Mouse (Mus musculus): ENCODE measurements around the gene Twf2. TPM values are rescaled to one million over a fixed set of nuclear protein-coding genes. Genes with fewer than 3 reads are reported as not detected.

Gene Twf2
- polyA plus RNA-seq, 2 experiments, result 14.9 to 18.7 TPM

GRCm38 (mm10) chr9:106191355-106191754 is 11.6 kb upstream of the Twf2 start:
- TF ChIP-seq EP300 (IDR thresholded peaks at IDR 0.05; ENCODE audit: low read depth) (no peak), CTCF (IDR thresholded peaks at IDR 0.05; ENCODE audit: low read depth) (no peak)

GRCm38 (mm10) chr9:106192024-106192423 is 10.9 kb upstream of the Twf2 start:
- Histone ChIP-seq H3K4me1 (replicated peaks; ENCODE audit: control insufficient read depth in 2 of 2, insufficient read depth in 2 of 2, low read length in 1 of 2) (no peaks in the 10 kb centered on the region), H3K27ac (no peak overlapping the region), H3K9me3 (ENCODE audit: control insufficient read depth, low read length) (no peaks in the 10 kb centered on the region), H3K27me3 (ENCODE audit: control insufficient read depth, insufficient read depth, low read length) (no peaks in the 10 kb centered on the region), H3K36me3 (replicated peaks; ENCODE audit: control insufficient read depth, insufficient read depth, low read depth) (peaks cover 55% of the 10 kb centered on the region), H3K4me2 (ENCODE audit: low read depth) (no peak overlapping the region), H3K9ac (replicated peaks) (no peak overlapping the region), H3K4me3 (ENCODE audit: insufficient read depth in 1 of 2, low read depth in 2 of 2, low read length in 2 of 2) (no peak overlapping the region)
- 82% methylated on average over 8 of the region's 8 CpGs for WGBS (ENCODE audit: insufficient replicate concordance)
- DNase-seq (ENCODE audit: low read depth in 3 of 3, low spot score in 3 of 3), result no peak
- ATAC-seq (ENCODE audit: insufficient read depth), result no peak
- TF ChIP-seq EP300 (IDR thresholded peaks at IDR 0.05; ENCODE audit: low read depth) (no peak), CTCF (IDR thresholded peaks at IDR 0.05; ENCODE audit: low read depth) (no peak)

More at GRCm38 (mm10) chr9:106191355-106191754, 11.6 kb upstream of the Twf2 start:
- DNase-seq (ENCODE audit: low read depth in 3 of 3, low spot score in 3 of 3) (no peak), ATAC-seq (ENCODE audit: insufficient read depth) (no peak)
- Histone ChIP-seq H3K9me3 (ENCODE audit: control insufficient read depth, low read length) (no peaks in the 10 kb centered on the region), H3K36me3 (replicated peaks; ENCODE audit: control insufficient read depth, insufficient read depth, low read depth) (peaks cover 62% of the 10 kb centered on the region), H3K4me2 (ENCODE audit: low read depth) (no peak overlapping the region), H3K27ac (no peak overlapping the region), H3K4me3 (ENCODE audit: insufficient read depth in 1 of 2, low read depth in 2 of 2, low read length in 2 of 2) (no peak overlapping the region), H3K9ac (replicated peaks) (no peak overlapping the region), H3K27me3 (ENCODE audit: control insufficient read depth, insufficient read depth, low read length) (no peaks in the 10 kb centered on the region), H3K4me1 (replicated peaks; ENCODE audit: control insufficient read depth in 2 of 2, insufficient read depth in 2 of 2, low read length in 1 of 2) (no peaks in the 10 kb centered on the region)
- 94% methylated on average over 1 of the region's 1 CpGs for WGBS (ENCODE audit: insufficient replicate concordance)

- no peak overlapping the region for H3K4me3 ChIP-seq (ENCODE audit: insufficient read depth in 1 of 2, low read depth in 2 of 2, low read length in 2 of 2)
- peaks cover 46% of the 10 kb centered on the region for H3K36me3 ChIP-seq (replicated peaks; ENCODE audit: control insufficient read depth, insufficient read depth, low read depth)
- no peak; the same call in 1 of the 2 replicates for ATAC-seq (ENCODE audit: insufficient read depth)
- no peaks in the 10 kb centered on the region for H3K27me3 ChIP-seq (ENCODE audit: control insufficient read depth, insufficient read depth, low read length)
- no peaks in the 10 kb centered on the region for H3K9me3 ChIP-seq (ENCODE audit: control insufficient read depth, low read length)
- no peak overlapping the region for H3K9ac ChIP-seq (replicated peaks)
- no peaks in the 10 kb centered on the region for H3K4me1 ChIP-seq (replicated peaks; ENCODE audit: control insufficient read depth in 2 of 2, insufficient read depth in 2 of 2, low read length in 1 of 2)
- DNase-seq (ENCODE audit: low read depth in 3 of 3, low spot score in 3 of 3), result no peak
- no peak for TF ChIP-seq CTCF (IDR thresholded peaks at IDR 0.05; ENCODE audit: low read depth)
- TF ChIP-seq EP300 (IDR thresholded peaks at IDR 0.05; ENCODE audit: low read depth), result no peak
- WGBS (ENCODE audit: insufficient replicate concordance), result 52% methylated on average over 1 of the region's 1 CpGs
- H3K4me2 ChIP-seq (ENCODE audit: low read depth), result no peak overlapping the region
- H3K27ac ChIP-seq, result no peak overlapping the region
Observed at GRCm38 (mm10) chr9:106192998-106193397, 9.9 kb upstream of the Twf2 start.

DNA sequence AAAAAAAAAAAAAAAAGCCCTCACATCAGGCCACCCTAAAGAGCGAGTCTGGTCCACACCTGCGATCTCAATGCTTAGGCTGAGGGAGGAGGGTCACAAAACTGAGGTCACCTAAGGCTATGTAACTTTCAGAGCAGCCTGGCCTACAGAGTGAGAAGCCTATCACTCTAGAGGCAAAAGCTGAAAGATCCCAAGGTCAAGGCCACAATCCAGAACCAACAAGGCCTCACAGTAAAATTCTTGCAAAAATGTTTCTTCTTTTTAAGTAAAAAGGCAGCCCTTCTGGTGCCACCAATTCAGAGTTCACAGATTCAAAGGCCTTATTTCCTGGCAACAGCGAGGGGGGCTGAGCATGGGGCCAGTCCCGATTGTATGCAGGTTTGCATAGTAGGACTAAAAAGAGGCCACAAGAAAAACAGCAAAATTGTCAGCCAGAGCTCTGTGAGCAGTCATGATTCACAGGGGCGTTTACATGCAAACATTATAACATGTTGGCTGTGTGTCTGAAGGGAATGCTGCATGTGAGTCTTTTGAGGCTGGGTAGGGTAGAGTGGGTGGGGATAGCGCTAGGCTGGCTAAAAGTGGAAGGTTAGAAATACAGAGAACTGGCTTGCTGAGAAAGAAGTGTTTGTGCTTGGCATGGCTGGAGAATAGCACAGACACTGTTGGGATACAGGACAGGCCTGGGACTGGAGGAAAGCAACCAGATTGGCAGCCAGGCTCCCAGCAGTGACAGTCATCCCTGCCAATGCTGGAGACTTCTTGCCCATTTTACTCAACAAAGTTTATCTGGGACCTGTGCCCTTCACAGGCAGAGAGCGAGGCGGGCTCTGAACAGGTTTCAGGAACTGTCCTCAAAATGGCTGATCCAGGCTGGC is 8.7 kb upstream of the Twf2 start:
- no peak for DNase-seq (ENCODE audit: low read depth in 3 of 3, low spot score in 3 of 3)
- Histone ChIP-seq H3K4me1 (replicated peaks; ENCODE audit: control insufficient read depth in 2 of 2, insufficient read depth in 2 of 2, low read length in 1 of 2) (no peaks in the 10 kb centered on the region; a peak in 1 of 4 replicates), H3K27ac (no peak overlapping the region), H3K9ac (replicated peaks) (no peak overlapping the region), H3K4me2 (ENCODE audit: low read depth) (no peak overlapping the region), H3K9me3 (ENCODE audit: control insufficient read depth, low read length) (no peaks in the 10 kb centered on the region), H3K4me3 (ENCODE audit: insufficient read depth in 1 of 2, low read depth in 2 of 2, low read length in 2 of 2) (no peak overlapping the region), H3K27me3 (ENCODE audit: control insufficient read depth, insufficient read depth, low read length) (no peaks in the 10 kb centered on the region), H3K36me3 (replicated peaks; ENCODE audit: control insufficient read depth, insufficient read depth, low read depth) (peaks cover 35% of the 10 kb centered on the region)
- TF ChIP-seq EP300 (IDR thresholded peaks at IDR 0.05; ENCODE audit: low read depth), result no peak
- no peak for TF ChIP-seq CTCF (IDR thresholded peaks at IDR 0.05; ENCODE audit: low read depth)
- WGBS (ENCODE audit: insufficient replicate concordance), result 71% methylated on average over 8 of the region's 8 CpGs
- no peak for ATAC-seq (ENCODE audit: insufficient read depth)

DNA sequence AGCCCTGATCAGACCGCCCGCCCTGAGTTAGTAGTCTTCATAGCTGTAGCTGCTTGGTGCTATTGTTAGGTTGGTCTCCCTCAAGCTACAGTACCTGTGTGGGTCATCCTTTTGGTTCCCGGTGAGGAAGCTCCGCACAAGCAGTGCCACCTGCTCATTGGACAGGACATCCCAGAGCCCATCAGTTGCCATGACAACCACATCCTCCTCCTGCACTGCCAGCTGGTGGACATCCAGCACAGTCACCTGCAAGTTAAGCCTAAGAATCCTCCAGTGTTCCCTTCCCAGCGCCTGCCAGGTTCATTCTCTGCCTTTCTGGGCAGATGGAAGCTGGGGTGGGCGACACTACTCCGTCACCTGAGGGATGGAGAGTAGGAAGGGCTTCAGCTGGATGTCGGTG is 7.2 kb upstream of the Twf2 start:
- ATAC-seq (ENCODE audit: insufficient read depth) (no peak), DNase-seq (ENCODE audit: low read depth in 3 of 3, low spot score in 3 of 3) (no peak)
- Histone ChIP-seq H3K4me2 (ENCODE audit: low read depth) (no peak overlapping the region), H3K27ac (no peak overlapping the region), H3K27me3 (ENCODE audit: control insufficient read depth, insufficient read depth, low read length) (no peaks in the 10 kb centered on the region), H3K4me1 (replicated peaks; ENCODE audit: control insufficient read depth in 2 of 2, insufficient read depth in 2 of 2, low read length in 1 of 2) (peaks cover 0 to 8% of the 10 kb centered on the region in 2 experiments; a peak in 2 of 4 replicates), H3K36me3 (replicated peaks; ENCODE audit: control insufficient read depth, insufficient read depth, low read depth) (peaks cover 20% of the 10 kb centered on the region), H3K4me3 (ENCODE audit: insufficient read depth in 1 of 2, low read depth in 2 of 2, low read length in 2 of 2) (no peak overlapping the region), H3K9ac (replicated peaks) (no peak overlapping the region), H3K9me3 (ENCODE audit: control insufficient read depth, low read length) (no peaks in the 10 kb centered on the region)
- TF ChIP-seq CTCF (IDR thresholded peaks at IDR 0.05; ENCODE audit: low read depth), result no peak
- TF ChIP-seq EP300 (IDR thresholded peaks at IDR 0.05; ENCODE audit: low read depth), result no peak
- WGBS (ENCODE audit: insufficient replicate concordance), result 82% methylated on average over 8 of the region's 8 CpGs
